Mouse (Mus musculus) olfactory bulb, adult 2 months (tissue): ENCODE measurements around the gene Gm45837. TPM values are rescaled to one million over a fixed set of nuclear protein-coding genes. Genes with fewer than 3 reads are reported as not detected.

Source experiments
- H3K27ac ChIP-seq: fragments of 200-500 bp; 2 replicates; pipeline ENCODE4 v1.5.1; 2012; ENCODE audit warnings: low read depth, low read length; ENCODE audit not compliant: insufficient read depth
- H3K4me1 ChIP-seq: fragments of 200-500 bp; 2 replicates; pipeline ENCODE4 v1.6.1; 2012; ENCODE audit warnings: low read length; ENCODE audit not compliant: control insufficient read depth, insufficient read depth
- H3K4me3 ChIP-seq: fragments of 200-500 bp; 2 replicates; pipeline ENCODE4 v1.5.1; 2012; ENCODE audit warnings: mild to moderate bottlenecking, low read depth, low read length, moderate library complexity; ENCODE audit not compliant: insufficient read depth
- CTCF ChIP-seq: fragments of 200-500 bp; IDR thresholded peaks from 2 replicates; pipeline ENCODE4 v1.5.1; 2012; ENCODE audit warnings: low read depth, mild to moderate bottlenecking, low read length, moderate library complexity; ENCODE audit not compliant: insufficient read depth
- POLR2A ChIP-seq: fragments of 200-500 bp; IDR thresholded peaks from 2 replicates; pipeline ENCODE4 v1.6.1; 2012; ENCODE audit warnings: mild to moderate bottlenecking, low read depth, low read length, moderate library complexity; ENCODE audit not compliant: insufficient read depth
- WGBS: fragments of 180-500 bp; shearing (Covaris S2); methylation state at CpG from one replicate; pipeline ENCODE4 v1.1.7; 2018; 5-methylcytosine and 5-hydroxymethylcytosine counted together
- polyA plus RNA-seq: library from polyadenylated mRNA; stranded (reverse); fragments of >200 nt; gene quantifications from 2 replicates; pipeline ENCODE4 v1.2.4, GENCODE M21; 2012; ENCODE audit warnings: low replicate concordance; ENCODE audit not compliant: missing spikeins, insufficient read depth, insufficient read length

Gene Gm45837
- polyA plus RNA-seq, 1 experiment, result not detected

- TF ChIP-seq POLR2A, result no peak
- TF ChIP-seq CTCF, result no peak
- WGBS, result 75% methylated on average over 10 of the region's 10 CpGs
- Histone ChIP-seq H3K4me1 (peaks cover 8% of the 10 kb centered on the region), H3K27ac (no peak overlapping the region), H3K4me3 (no peak overlapping the region)
These were observed 33.9 kb upstream of the Gm45837 start for GRCm38 (mm10) chr7:101376701-101377340.

GRCm38 (mm10) chr7:101377741-101378262 is 32.9 kb upstream of the Gm45837 start:
- Histone ChIP-seq H3K4me1 (peaks cover 14% of the 10 kb centered on the region), H3K27ac (no peak overlapping the region), H3K4me3 (no peak overlapping the region)
- TF ChIP-seq POLR2A (no peak), CTCF (no peak)
- WGBS, result 43% methylated on average over 7 of the region's 7 CpGs

- peaks cover 14% of the 10 kb centered on the region for H3K4me1 ChIP-seq
- 74% methylated on average over 3 of the region's 3 CpGs for WGBS
- no peak overlapping the region for H3K4me3 ChIP-seq
- no peak overlapping the region for H3K27ac ChIP-seq
- TF ChIP-seq CTCF (no peak), POLR2A (no peak)
These were observed 32.4 kb upstream of the Gm45837 start for GRCm38 (mm10) chr7:101378285-101378684.

- TF ChIP-seq CTCF (no peak), POLR2A (no peak)
- WGBS, result 69% methylated on average over 5 of the region's 5 CpGs
- Histone ChIP-seq H3K27ac (no peak overlapping the region), H3K4me1 (peaks cover 9% of the 10 kb centered on the region), H3K4me3 (no peak overlapping the region)
These were observed 31.8 kb upstream of the Gm45837 start for GRCm38 (mm10) chr7:101378796-101379465.

GRCm38 (mm10) chr7:101379732-101380131 is 31.0 kb upstream of the Gm45837 start:
- Histone ChIP-seq H3K4me1 (peaks cover 8% of the 10 kb centered on the region), H3K4me3 (no peak overlapping the region), H3K27ac (no peak overlapping the region)
- WGBS, result 92% methylated on average over 2 of the region's 2 CpGs
- TF ChIP-seq CTCF (no peak), POLR2A (no peak)

- no peak overlapping the region for H3K27ac ChIP-seq
- H3K4me3 ChIP-seq, result no peak overlapping the region
- no peak for TF ChIP-seq POLR2A
- peaks cover 11% of the 10 kb centered on the region for H3K4me1 ChIP-seq
- 86% methylated on average over 6 of the region's 6 CpGs for WGBS
These were observed 29.2 kb upstream of the Gm45837 start for GRCm38 (mm10) chr7:101381512-101381911.

GRCm38 (mm10) chr7:101382378-101382777 is 28.3 kb upstream of the Gm45837 start:
- H3K4me1 ChIP-seq, result peaks cover 11% of the 10 kb centered on the region
- TF ChIP-seq POLR2A (no peak), CTCF (no peak)
- no peak overlapping the region for H3K27ac ChIP-seq
- H3K4me3 ChIP-seq, result no peak overlapping the region
- WGBS, result 65% methylated on average over 8 of the region's 8 CpGs

GRCm38 (mm10) chr7:101383756-101384155 is 26.9 kb upstream of the Gm45837 start:
- TF ChIP-seq POLR2A (no peak), CTCF (no peak)
- Histone ChIP-seq H3K4me3 (no peak overlapping the region), H3K27ac (no peak overlapping the region), H3K4me1 (peaks cover 9% of the 10 kb centered on the region)
- 85% methylated on average over 3 of the region's 3 CpGs for WGBS

GRCm38 (mm10) chr7:101384931-101385330 is 25.8 kb upstream of the Gm45837 start:
- Histone ChIP-seq H3K4me3 (no peak overlapping the region), H3K4me1 (peaks cover 9% of the 10 kb centered on the region), H3K27ac (no peak overlapping the region)
- WGBS, result 76% methylated on average over 10 of the region's 10 CpGs
- no peak for TF ChIP-seq CTCF
- TF ChIP-seq POLR2A, result no peak
